ENCODE assay signal across 7 mouse cellular contexts in genomic region chr12:28055518-28056280, GRCm38 (mm10).
A peak's percentile ranks its signal among the peaks of the same experiment; 100 is the strongest.
DNase-seq lines count a peak whose midpoint lies in the region; ATAC-seq lines count a peak whose summit lies in the region.

No protein-coding gene starts in this region.

- H3K9me3 ChIP-seq in megakaryocyte, embryonic 14.5 days, result peaks cover 16% of the 10 kb centered on the region
- no peaks in the 10 kb centered on the region for H3K9me3 ChIP-seq in forebrain, embryonic 13.5 days (replicated peaks)

- ATAC-seq in megakaryocyte, adult 5-6 weeks (ENCODE audit: poor library complexity, severe bottlenecking), result no peak
- ATAC-seq in forebrain, embryonic 13.5 days, result peak; percentile 98

- H3K4me1 ChIP-seq in megakaryocyte, embryonic 14.5 days, result no peaks in the 10 kb centered on the region
- peaks cover 27% of the 10 kb centered on the region for H3K4me1 ChIP-seq in forebrain, embryonic 13.5 days

- peak overlapping the region; percentile 76 for H3K27ac ChIP-seq in forebrain, embryonic 13.5 days

- no peak overlapping the region for H3K9ac ChIP-seq in forebrain, embryonic 13.5 days

- 0 out of 2 replicates have a peak overlapping the region, but pooled peaks have one; percentile 10 for H3K4me2 ChIP-seq in forebrain, embryonic 13.5 days

- WGBS in forebrain, embryonic 13.5 days, result 26% methylated on average over 4 of the region's 4 CpGs

- DNase-seq in layer of hippocampus, postnatal 10 days (ENCODE audit: low spot score in 2 of 2), result peak; percentile 67 to 69
- DNase-seq in right cerebral cortex, adult 18-20 months, result peak; percentile 43
- no peak for DNase-seq in c-Kit-positive CD71-positive TER-119-positive erythroid progenitor cells, embryonic 14.5 days (ENCODE audit: low spot score)
- DNase-seq in urinary bladder, adult 2 months (ENCODE audit: low spot score), result no peak

- no peaks in the 10 kb centered on the region for H3K36me3 ChIP-seq in megakaryocyte, embryonic 14.5 days (replicated peaks; ENCODE audit: low read length)
- no peaks in the 10 kb centered on the region for H3K36me3 ChIP-seq in forebrain, embryonic 13.5 days (ENCODE audit: poor library complexity, severe bottlenecking)

- peak overlapping the region; percentile 53 for H3K4me3 ChIP-seq in megakaryocyte, embryonic 14.5 days (replicated peaks)
- no peak overlapping the region for H3K4me3 ChIP-seq in forebrain, embryonic 13.5 days

- no peaks in the 10 kb centered on the region for H3K27me3 ChIP-seq in megakaryocyte, embryonic 14.5 days (replicated peaks)
- no peaks in the 10 kb centered on the region for H3K27me3 ChIP-seq in forebrain, embryonic 13.5 days

Comparison
In these comparisons a context has a peak if more than half of its experiments do, and no peak if none do; other contexts are left out.
1. DNase-seq: peak in layer of hippocampus, postnatal 10 days (2 of 2) and right cerebral cortex, adult 18-20 months (single experiment); none in c-Kit-positive CD71-positive TER-119-positive erythroid progenitor cells, embryonic 14.5 days (single experiment) and urinary bladder, adult 2 months (single experiment).